Mouse (Mus musculus) thymus, adult 18-20 months (tissue): Measurements from ENCODE around the gene Bub1.

ENCODE experiments used
- DNase-seq, 2 experiments: peaks; one replicate each; pipeline ENCODE4 v3.0.0; 2022; ENCODE audit warnings: mixed read lengths in 2 of 2

The Bub1 gene

GRCm38 (mm10) chr2:127774578-127774941 lies 57.1 kb downstream of the Bub1 start:
- no peak for DNase-seq

- no peak for DNase-seq
Observed at GRCm38 (mm10) chr2:127773938-127774577, 57.6 kb downstream of the Bub1 start.

GRCm38 (mm10) chr2:127761587-127761986 lies 70.1 kb downstream of the Bub1 start:
- no peak for DNase-seq

- no peak for DNase-seq
Observed at GRCm38 (mm10) chr2:127760429-127761000, 71.2 kb downstream of the Bub1 start.

- DNase-seq: no peak
Observed at GRCm38 (mm10) chr2:127760014-127760413, 71.7 kb downstream of the Bub1 start.

GRCm38 (mm10) chr2:127759157-127759880 lies 72.3 kb downstream of the Bub1 start:
- no peak for DNase-seq

GRCm38 (mm10) chr2:127757171-127757570 lies 74.5 kb downstream of the Bub1 start:
- no peak for DNase-seq

GRCm38 (mm10) chr2:127754113-127754512 lies 77.6 kb downstream of the Bub1 start:
- DNase-seq: no peak

- DNase-seq: no peak
Observed at GRCm38 (mm10) chr2:127751849-127752610, 79.6 kb downstream of the Bub1 start.
